In genomic region chr12:51907543-51907942, GRCm38 (mm10) we compare ENCODE assay signal across 25 mouse cellular contexts.
"Had no signal": no experiment of that assay in that cellular context is flagged by ENCODE, and none has a peak within 500 bp of the region (broad histone marks: within the 10 kb centered on the region; RNA-seq: fewer than 3 reads in every experiment).

No protein-coding gene starts in this region.

- H3K27me3 ChIP-seq: heart, embryonic 12.5 days; hindbrain, embryonic 13.5 days; hindbrain, embryonic 15.5 days; kidney, embryonic 15.5 days; limb, embryonic 13.5 days; limb, embryonic 15.5 days; liver, embryonic 12.5 days had no signal

- H3K4me3 ChIP-seq: heart, adult 2 months; heart, embryonic 12.5 days; hindbrain, embryonic 13.5 days; hindbrain, embryonic 15.5 days; kidney, embryonic 15.5 days; limb, embryonic 13.5 days; limb, embryonic 15.5 days; liver, embryonic 12.5 days had no signal

- H3K4me2 ChIP-seq: heart, embryonic 12.5 days; hindbrain, embryonic 13.5 days; hindbrain, embryonic 15.5 days; kidney, embryonic 15.5 days; limb, embryonic 13.5 days; limb, embryonic 15.5 days; liver, embryonic 12.5 days had no signal

- ATAC-seq: forebrain, postnatal 0 days; hindbrain, postnatal 0 days; intestine, embryonic 16.5 days; liver, embryonic 12.5 days had no signal

- H3K4me1 ChIP-seq: hindbrain, embryonic 13.5 days; hindbrain, embryonic 15.5 days; kidney, embryonic 15.5 days; limb, embryonic 13.5 days; limb, embryonic 15.5 days; liver, embryonic 12.5 days had no signal

- DNase-seq: forebrain, postnatal 0 days; gastrocnemius, postnatal 14 days; gastrocnemius, postnatal 36 days; heart, adult 11 months; heart, adult 2 months; heart, postnatal 14 days; kidney, adult 11 months; kidney, adult 2 months; kidney, adult 9 months; kidney, postnatal 14 days; kidney, postnatal 36 days; layer of hippocampus, adult 9-11 months; layer of hippocampus, postnatal 36 days; left cerebral cortex, postnatal 4 days had no signal

- H3K9me3 ChIP-seq: heart, embryonic 12.5 days; hindbrain, embryonic 13.5 days; hindbrain, embryonic 15.5 days; kidney, embryonic 15.5 days; limb, embryonic 13.5 days; limb, embryonic 15.5 days; liver, embryonic 12.5 days had no signal

- H3K27ac ChIP-seq: heart, adult 2 months; hindbrain, embryonic 13.5 days; hindbrain, embryonic 15.5 days; hindbrain, postnatal 0 days; kidney, embryonic 15.5 days; kidney, postnatal 0 days; limb, embryonic 13.5 days; limb, embryonic 15.5 days; liver, embryonic 12.5 days; liver, embryonic 14.5 days had no signal

- H3K9ac ChIP-seq: forebrain, postnatal 0 days; heart, embryonic 12.5 days; hindbrain, embryonic 13.5 days; hindbrain, embryonic 15.5 days; kidney, embryonic 15.5 days; limb, embryonic 13.5 days; limb, embryonic 15.5 days; liver, embryonic 12.5 days; liver, embryonic 14.5 days had no signal
